Mouse (Mus musculus): Measurements from ENCODE around the gene Kif2a. TPM values are rescaled to one million over a fixed set of nuclear protein-coding genes. Genes with fewer than 3 reads are reported as not detected.

Kif2a gene
- polyA plus RNA-seq, 1 experiment from 2014 or later: 25.4 TPM

Other genes starting within 250 kb of the Kif2a start
- 69.2 and 70.5 TPM in 2 replicates for gene Ipo11, start 85.2 kb downstream of the Kif2a start, polyA plus RNA-seq (2014; fragmentation: Nextera tagmentation; extraction: Ambion mirVana)
- gene Dimt1, start 75.0 kb downstream of the Kif2a start, polyA plus RNA-seq (2014; fragmentation: Nextera tagmentation; extraction: Ambion mirVana): 56.4 and 58.6 TPM in 2 replicates

Data from limb, embryonic 11.5 days (tissue).